Mouse (Mus musculus) spleen, embryonic (tissue): Measurements from ENCODE around the gene Ank2.

Source experiments
- CTCF ChIA-PET: fragments of 350-600 bp; sonication (Branson Sonifier 250); formaldehyde crosslinking; loops from one replicate; lab custom pipeline; 2022; lab: Charles Lee

Ank2 gene

GRCm38 (mm10) chr3:126920296-126920695, 578.9 kb downstream of the Ank2 start:
- CTCF ChIA-PET, result no interaction called here

GRCm38 (mm10) chr3:126918805-126919473, 580.2 kb downstream of the Ank2 start:
- CTCF ChIA-PET, result no interaction called here

GRCm38 (mm10) chr3:126916381-126916780, 582.8 kb downstream of the Ank2 start:
- CTCF ChIA-PET, result no interaction called here

- CTCF ChIA-PET, result interaction anchor here (0.9 kb wide), 2 partner anchors 410 to 417 kb away, joined by 3 read pairs; no protein-coding TSS in a partner anchor
Observed at GRCm38 (mm10) chr3:126903543-126903942, 595.6 kb downstream of the Ank2 start.

- CTCF ChIA-PET, result interaction anchor here (0.7 kb wide), 1 partner anchor 466 kb away, joined by 3 read pairs; no protein-coding TSS in a partner anchor
Observed at GRCm38 (mm10) chr3:126886644-126887043, 612.5 kb downstream of the Ank2 start.

GRCm38 (mm10) chr3:126886090-126886489, 613.1 kb downstream of the Ank2 start:
- CTCF ChIA-PET, result interaction anchor here (0.7 kb wide), 1 partner anchor 465 kb away, joined by 3 read pairs; no protein-coding TSS in a partner anchor

GRCm38 (mm10) chr3:126878233-126878632, 620.9 kb downstream of the Ank2 start:
- CTCF ChIA-PET, result no interaction called here
